In genomic region chr2:132741862-132742347, GRCm38 (mm10) we compare ENCODE assay signal across 12 mouse cellular contexts. TPM values are rescaled to one million over a fixed set of nuclear protein-coding genes. Genes with fewer than 3 reads are reported as not detected.
DNase-seq lines count a peak whose midpoint lies in the region; ATAC-seq lines count a peak whose summit lies in the region.
"Had no signal": no experiment of that assay in that cellular context is flagged by ENCODE, and none has a peak within 500 bp of the region (broad histone marks: within the 10 kb centered on the region; RNA-seq: fewer than 3 reads in every experiment).

No protein-coding gene starts in this region.

- 40% methylated on average over 8 of the region's 8 CpGs for WGBS in hindbrain, embryonic 10.5 days
- WGBS in hindbrain, embryonic 14.5 days = 37% methylated on average over 8 of the region's 8 CpGs
- 58% methylated on average over 8 of the region's 8 CpGs for WGBS in kidney, embryonic 16.5 days
- WGBS in midbrain, embryonic 13.5 days = 33% methylated on average over 8 of the region's 8 CpGs
- WGBS in limb, embryonic 10.5 days = 78% methylated on average over 8 of the region's 8 CpGs

- H3K4me2 ChIP-seq in hindbrain, embryonic 14.5 days (replicated peaks) = no peak overlapping the region
- H3K4me2 ChIP-seq in kidney, embryonic 16.5 days (replicated peaks; ENCODE audit: low read depth, low read length) = no peak overlapping the region
- H3K4me2 ChIP-seq in midbrain, embryonic 13.5 days (replicated peaks) = no peak overlapping the region

- H3K27me3 ChIP-seq in hindbrain, embryonic 10.5 days (ENCODE audit: insufficient read depth, poor library complexity, severe bottlenecking) = no peaks in the 10 kb centered on the region
- no peaks in the 10 kb centered on the region for H3K27me3 ChIP-seq in hindbrain, embryonic 14.5 days (ENCODE audit: control insufficient read depth, insufficient read depth, low read length)
- no peaks in the 10 kb centered on the region for H3K27me3 ChIP-seq in kidney, embryonic 16.5 days (ENCODE audit: insufficient read depth, low read length)
- H3K27me3 ChIP-seq in midbrain, embryonic 13.5 days = no peaks in the 10 kb centered on the region
- no peaks in the 10 kb centered on the region for H3K27me3 ChIP-seq in limb, embryonic 10.5 days (ENCODE audit: low read depth, poor library complexity, severe bottlenecking)

- H3K9ac ChIP-seq in hindbrain, embryonic 14.5 days = no peak overlapping the region
- no peak overlapping the region for H3K9ac ChIP-seq in kidney, embryonic 16.5 days (replicated peaks; ENCODE audit: low read length)
- H3K9ac ChIP-seq in midbrain, embryonic 13.5 days (replicated peaks) = 0 out of 2 replicates have a peak overlapping the region, but pooled peaks have one; percentile 14
- H3K9ac ChIP-seq: liver, postnatal 0 days had no signal

- no peak; the same call in 1 of the 2 replicates for ATAC-seq in hindbrain, embryonic 14.5 days (ENCODE audit: low FRiP score)
- ATAC-seq in kidney, embryonic 16.5 days (ENCODE audit: low FRiP score, low TSS enrichment) = peak; percentile 79
- ATAC-seq in midbrain, embryonic 13.5 days = peak; percentile 45; the same call in 1 of the 2 replicates
- ATAC-seq: liver, postnatal 0 days had no signal

- H3K36me3 ChIP-seq in hindbrain, embryonic 10.5 days = no peaks in the 10 kb centered on the region
- no peaks in the 10 kb centered on the region for H3K36me3 ChIP-seq in hindbrain, embryonic 14.5 days (replicated peaks; ENCODE audit: control insufficient read depth, insufficient read depth)
- no peaks in the 10 kb centered on the region for H3K36me3 ChIP-seq in kidney, embryonic 16.5 days (ENCODE audit: insufficient read depth, low read length)
- no peaks in the 10 kb centered on the region for H3K36me3 ChIP-seq in midbrain, embryonic 13.5 days
- H3K36me3 ChIP-seq in limb, embryonic 10.5 days = no peaks in the 10 kb centered on the region

- no peak for DNase-seq in hindbrain, embryonic 10.5 days (ENCODE audit: low spot score)
- DNase-seq in hindbrain, embryonic 14.5 days (ENCODE audit: low spot score) = no peak
- DNase-seq in adrenal gland, postnatal 36 days = peak; percentile 48 to 49
- DNase-seq in yolk sac, embryonic 10.5 days (ENCODE audit: low spot score) = no peak
- no peak for DNase-seq in limb, embryonic 10.5 days (ENCODE audit: low spot score)
- DNase-seq in spleen, postnatal 14 days (ENCODE audit: low spot score in 2 of 2) = no peak
- DNase-seq: cerebellum, postnatal 36 days; liver, postnatal 0 days had no signal

- no peak overlapping the region for H3K4me3 ChIP-seq in hindbrain, embryonic 10.5 days
- no peak overlapping the region for H3K4me3 ChIP-seq in hindbrain, embryonic 14.5 days (replicated peaks; ENCODE audit: low read length)
- H3K4me3 ChIP-seq in kidney, embryonic 16.5 days (ENCODE audit: low read length) = no peak overlapping the region
- no peak overlapping the region for H3K4me3 ChIP-seq in midbrain, embryonic 13.5 days (replicated peaks)
- no peak overlapping the region for H3K4me3 ChIP-seq in limb, embryonic 10.5 days

- H3K9me3 ChIP-seq in hindbrain, embryonic 10.5 days = no peaks in the 10 kb centered on the region
- no peaks in the 10 kb centered on the region for H3K9me3 ChIP-seq in hindbrain, embryonic 14.5 days (ENCODE audit: control insufficient read depth, low read length)
- no peaks in the 10 kb centered on the region for H3K9me3 ChIP-seq in kidney, embryonic 16.5 days (ENCODE audit: low read length)
- no peaks in the 10 kb centered on the region for H3K9me3 ChIP-seq in midbrain, embryonic 13.5 days
- H3K9me3 ChIP-seq in limb, embryonic 10.5 days (replicated peaks) = no peaks in the 10 kb centered on the region

- peaks cover 12% of the 10 kb centered on the region for H3K4me1 ChIP-seq in hindbrain, embryonic 10.5 days (replicated peaks)
- H3K4me1 ChIP-seq in hindbrain, embryonic 14.5 days (replicated peaks; ENCODE audit: control insufficient read depth, insufficient read depth, low read length) = no peaks in the 10 kb centered on the region
- 0 out of 2 replicates have a peak, but pooled peaks cover 2% of the 10 kb centered on the region for H3K4me1 ChIP-seq in kidney, embryonic 16.5 days (ENCODE audit: insufficient read depth, low read length)
- peaks cover 7% of the 10 kb centered on the region for H3K4me1 ChIP-seq in midbrain, embryonic 13.5 days (replicated peaks)
- peaks cover 6% of the 10 kb centered on the region; the same call in 1 of the 2 replicates for H3K4me1 ChIP-seq in limb, embryonic 10.5 days

- peak overlapping the region; percentile 82 for H3K27ac ChIP-seq in hindbrain, embryonic 10.5 days
- no peak overlapping the region for H3K27ac ChIP-seq in hindbrain, embryonic 14.5 days
- H3K27ac ChIP-seq in kidney, embryonic 16.5 days (ENCODE audit: low read length) = no peak overlapping the region
- H3K27ac ChIP-seq in midbrain, embryonic 13.5 days = no peak overlapping the region
- H3K27ac ChIP-seq in limb, embryonic 10.5 days = no peak overlapping the region; the same call in 1 of the 2 replicates

RNA-seq across cellular contexts. Expression of gene Chgb, which starts 39.2 kb away (rescaled TPM):
- 9.0 and 16.3 TPM in 2 replicates for polyA plus RNA-seq in hindbrain, embryonic 10.5 days (2016; fragmentation: Nextera tagmentation; extraction: Ambion mirVana)
- 70.3 and 84.2 TPM in 2 replicates for polyA plus RNA-seq in hindbrain, embryonic 14.5 days (2014; fragmentation: Nextera tagmentation; extraction: Ambion mirVana)
- total RNA-seq in adrenal gland, postnatal 36 days (2021) = 1,000 to 10,000 TPM; 1,300 to 1,603 TPM
- 4.9 and 9.7 TPM in 2 replicates for polyA plus RNA-seq in kidney, embryonic 16.5 days (2015; fragmentation: Nextera tagmentation; extraction: Ambion mirVana)
- polyA plus RNA-seq in midbrain, embryonic 13.5 days (2015; fragmentation: Nextera tagmentation; extraction: Ambion mirVana) = 66.3 and 77.7 TPM in 2 replicates
- polyA plus RNA-seq in limb, embryonic 10.5 days (2016; fragmentation: Nextera tagmentation; extraction: Ambion mirVana) = 0.10 TPM in 2 replicates
- total RNA-seq: MEL had no signal
- polyA plus RNA-seq: liver, postnatal 0 days; spleen, adult 2 months had no signal

RNA-seq across cellular contexts. Expression of gene Shld1, which starts 55.2 kb away (rescaled TPM):
- 17.4 and 20.1 TPM in 2 replicates for polyA plus RNA-seq in hindbrain, embryonic 10.5 days (2016; fragmentation: Nextera tagmentation; extraction: Ambion mirVana)
- 21.9 and 23.3 TPM in 2 replicates for polyA plus RNA-seq in hindbrain, embryonic 14.5 days (2014; fragmentation: Nextera tagmentation; extraction: Ambion mirVana)
- total RNA-seq in adrenal gland, postnatal 36 days (2021) = 10 to 100 TPM in 1 of 2 experiments, 1 to 10 TPM in 1; 7.7 to 12.8 TPM
- 13.0 and 14.5 TPM in 2 replicates for polyA plus RNA-seq in kidney, embryonic 16.5 days (2015; fragmentation: Nextera tagmentation; extraction: Ambion mirVana)
- 22.2 and 23.5 TPM in 2 replicates for polyA plus RNA-seq in midbrain, embryonic 13.5 days (2015; fragmentation: Nextera tagmentation; extraction: Ambion mirVana)
- 16.6 and 17.0 TPM in 2 replicates for polyA plus RNA-seq in limb, embryonic 10.5 days (2016; fragmentation: Nextera tagmentation; extraction: Ambion mirVana)

Comparison
In these comparisons a context has a peak if more than half of its experiments do, and no peak if none do; other contexts are left out.
1. DNase-seq: peak in adrenal gland, postnatal 36 days (2 of 2); none in hindbrain, embryonic 10.5 days (single experiment), hindbrain, embryonic 14.5 days (single experiment), yolk sac, embryonic 10.5 days (single experiment), limb, embryonic 10.5 days (single experiment) and spleen, postnatal 14 days (0 of 2).